Mouse (Mus musculus) kidney, embryonic 16.5 days (tissue): ENCODE results near the gene Ifi47. TPM values are rescaled to one million over a fixed set of nuclear protein-coding genes. Genes with fewer than 3 reads are reported as not detected.

ENCODE experiments used
- ATAC-seq: fragments of 200-750 bp; cut with Nextera tagmentation; 2 replicates; pipeline ENCODE4 v1.8.0; 2017; ENCODE audit warnings: moderate TSS enrichment; ENCODE audit not compliant: low FRiP score, low TSS enrichment
- H3K27ac ChIP-seq: fragments of 300-500 bp; sonication (generic); 2 replicates; pipeline ENCODE4 v1.5.1; 2014; ENCODE audit warnings: low read length
- H3K27me3 ChIP-seq: fragments of 300-500 bp; sonication (generic); 2 replicates; pipeline ENCODE4 v1.6.1; 2014; ENCODE audit warnings: low read length, control low read depth, mixed read lengths; ENCODE audit not compliant: insufficient read depth
- H3K36me3 ChIP-seq: fragments of 300-500 bp; sonication (generic); 2 replicates; pipeline ENCODE4 v1.6.1; 2014; ENCODE audit warnings: low read length, control low read depth, mixed read lengths; ENCODE audit not compliant: insufficient read depth
- H3K4me1 ChIP-seq: fragments of 300-500 bp; sonication (generic); 2 replicates; pipeline ENCODE4 v1.6.1; 2014; ENCODE audit warnings: low read length, control low read depth, mixed read lengths; ENCODE audit not compliant: insufficient read depth
- H3K4me2 ChIP-seq: fragments of 300-500 bp; sonication (generic); replicated peaks from 2 replicates; pipeline ENCODE4 v1.6.1; 2014; ENCODE audit warnings: low read depth, low read length
- H3K4me3 ChIP-seq: fragments of 300-500 bp; sonication (generic); 2 replicates; pipeline ENCODE4 v1.5.1; 2014; ENCODE audit warnings: mild to moderate bottlenecking, low read length
- H3K9ac ChIP-seq: fragments of 300-500 bp; sonication (generic); replicated peaks from 2 replicates; pipeline ENCODE4 v1.6.1; 2014; ENCODE audit warnings: low read length
- H3K9me3 ChIP-seq: fragments of 300-500 bp; sonication (generic); 2 replicates; pipeline ENCODE4 v1.6.1; 2016; ENCODE audit warnings: low read length, control low read depth
- WGBS: fragments of 180-500 bp; shearing (Covaris S2); extraction: QIAGEN DNeasy Blood & Tissue Kit; methylation state at CpG from one replicate; pipeline ENCODE4 v1.1.7; 2014; 5-methylcytosine and 5-hydroxymethylcytosine counted together
- polyA plus RNA-seq: library from polyadenylated mRNA; unstranded; fragments of >200 nt; fragmentation: Nextera tagmentation; extraction: Ambion mirVana; gene quantifications from 2 replicates; pipeline ENCODE4 v1.2.1, GENCODE M21; 2015

The Ifi47 gene
- polyA plus RNA-seq, 1 experiment from 2014 or later, result 2.6 TPM

DNA sequence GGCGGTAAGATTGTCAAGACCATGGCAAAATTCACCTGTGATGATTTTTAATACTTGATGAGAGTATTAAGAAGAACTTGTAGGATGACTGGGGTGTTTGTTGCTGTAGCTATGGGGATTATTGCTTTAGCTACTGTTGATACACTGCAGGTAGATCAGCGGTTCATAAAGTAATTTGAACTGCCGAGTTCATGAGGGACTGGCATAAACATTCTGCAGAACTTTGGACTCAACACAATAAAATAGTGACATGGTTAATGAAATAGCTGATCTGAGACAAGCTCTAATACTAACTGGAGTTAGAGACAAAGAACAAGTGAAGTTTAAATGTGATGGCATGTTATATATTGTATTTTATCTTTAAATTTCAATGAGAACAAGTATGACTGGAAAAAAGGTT is 2.3 kb downstream of the Ifi47 start:
- WGBS, result 72% methylated on average over 3 of the region's 3 CpGs
- Histone ChIP-seq H3K9me3 (no peaks in the 10 kb centered on the region), H3K9ac (no peak overlapping the region), H3K27me3 (no peaks in the 10 kb centered on the region), H3K27ac (no peak overlapping the region), H3K4me1 (0 out of 2 replicates have a peak, but pooled peaks cover 5% of the 10 kb centered on the region), H3K36me3 (no peaks in the 10 kb centered on the region), H3K4me3 (no peak overlapping the region), H3K4me2 (no peak overlapping the region)
- no peak for ATAC-seq

DNA sequence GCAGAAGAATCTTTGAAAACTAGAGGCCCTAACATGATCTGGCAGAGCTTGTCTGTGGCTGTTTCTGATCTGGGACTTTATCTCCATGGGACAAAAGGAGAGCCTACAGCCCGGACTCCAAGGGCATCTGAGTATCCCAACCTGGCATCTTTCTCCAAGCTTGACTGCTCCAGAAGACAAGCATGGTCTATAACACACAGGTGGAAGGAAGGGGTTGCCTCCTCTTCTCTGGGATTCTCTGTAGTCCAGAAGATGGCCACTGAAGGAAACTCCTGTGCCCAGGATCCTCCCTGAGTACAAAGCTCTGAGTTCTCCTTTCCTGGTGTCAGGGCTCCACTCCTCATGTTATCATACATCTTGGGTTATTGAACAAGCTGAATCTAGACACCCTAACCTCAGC is 4.2 kb downstream of the Ifi47 start:
- Histone ChIP-seq H3K9ac (no peak overlapping the region), H3K4me1 (peaks cover 11% of the 10 kb centered on the region; the same call in 1 of the 2 replicates), H3K27ac (no peak overlapping the region), H3K4me3 (no peak overlapping the region), H3K9me3 (no peaks in the 10 kb centered on the region), H3K4me2 (no peak overlapping the region), H3K36me3 (no peaks in the 10 kb centered on the region), H3K27me3 (no peaks in the 10 kb centered on the region)
- no peak for ATAC-seq
- WGBS, result 70% methylated on average over 1 of the region's 1 CpGs

GRCm38 (mm10) chr11:49081356-49081755 is 5.0 kb downstream of the Ifi47 start:
- WGBS, result 69% methylated on average over 4 of the region's 4 CpGs
- H3K9ac ChIP-seq, result no peak overlapping the region

DNA sequence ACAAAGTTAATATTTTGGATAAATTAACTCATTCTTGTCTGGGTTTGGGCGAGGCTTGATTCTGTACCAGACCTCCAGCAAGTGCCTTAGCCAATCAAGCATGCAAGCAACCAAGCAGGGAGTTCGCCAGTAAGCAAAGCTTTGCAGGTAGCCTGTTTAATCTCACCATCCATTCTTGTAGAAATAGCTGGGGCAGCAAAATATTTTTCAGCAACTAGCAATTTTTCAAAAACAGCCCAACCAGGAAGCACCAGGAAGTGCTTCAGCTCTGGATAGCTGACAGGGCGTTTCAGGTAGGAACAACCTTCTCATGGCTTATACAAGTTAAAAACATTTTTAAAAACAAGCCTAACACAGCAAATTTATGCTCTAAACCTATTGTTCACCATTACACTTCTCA is 5.5 kb downstream of the Ifi47 start:
- Histone ChIP-seq H3K9ac (no peak overlapping the region), H3K27me3 (no peaks in the 10 kb centered on the region), H3K4me3 (no peak overlapping the region), H3K4me2 (no peak overlapping the region), H3K9me3 (no peaks in the 10 kb centered on the region), H3K27ac (no peak overlapping the region), H3K36me3 (no peaks in the 10 kb centered on the region), H3K4me1 (peaks cover 11% of the 10 kb centered on the region; the same call in 1 of the 2 replicates)
- ATAC-seq, result no peak
- WGBS, result 66% methylated on average over 3 of the region's 3 CpGs

More at GRCm38 (mm10) chr11:49081356-49081755, 5.0 kb downstream of the Ifi47 start:
- Histone ChIP-seq H3K36me3 (no peaks in the 10 kb centered on the region), H3K27ac (no peak overlapping the region), H3K4me3 (no peak overlapping the region), H3K27me3 (no peaks in the 10 kb centered on the region), H3K9me3 (no peaks in the 10 kb centered on the region), H3K4me2 (no peak overlapping the region), H3K4me1 (peaks cover 11% of the 10 kb centered on the region; the same call in 1 of the 2 replicates)
- ATAC-seq, result no peak

DNA sequence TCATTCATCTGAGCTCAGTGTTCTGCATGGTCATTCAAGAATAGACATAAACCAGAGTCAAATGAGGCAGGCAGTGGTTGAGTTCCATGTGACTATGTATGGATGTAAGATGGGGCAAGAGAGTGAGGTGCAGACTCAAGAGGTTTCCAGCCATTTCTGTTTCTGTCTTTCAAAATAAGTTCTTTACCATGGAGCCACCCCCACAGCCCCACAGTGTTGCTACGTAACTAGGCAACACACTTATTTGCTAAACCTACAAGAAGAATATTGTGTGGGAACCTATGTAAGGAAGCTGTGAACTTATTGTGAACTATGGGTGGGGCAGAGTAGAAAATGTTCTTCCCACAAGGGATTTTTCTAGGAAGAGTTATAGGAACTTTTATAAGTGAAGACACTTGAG is 6.8 kb downstream of the Ifi47 start:
- Histone ChIP-seq H3K4me1 (peaks cover 13% of the 10 kb centered on the region; the same call in 1 of the 2 replicates), H3K27ac (no peak overlapping the region), H3K4me2 (no peak overlapping the region), H3K36me3 (no peaks in the 10 kb centered on the region), H3K9me3 (no peaks in the 10 kb centered on the region), H3K4me3 (no peak overlapping the region), H3K27me3 (no peaks in the 10 kb centered on the region), H3K9ac (no peak overlapping the region)
- no peak for ATAC-seq
- 82% methylated on average over 1 of the region's 1 CpGs for WGBS

DNA sequence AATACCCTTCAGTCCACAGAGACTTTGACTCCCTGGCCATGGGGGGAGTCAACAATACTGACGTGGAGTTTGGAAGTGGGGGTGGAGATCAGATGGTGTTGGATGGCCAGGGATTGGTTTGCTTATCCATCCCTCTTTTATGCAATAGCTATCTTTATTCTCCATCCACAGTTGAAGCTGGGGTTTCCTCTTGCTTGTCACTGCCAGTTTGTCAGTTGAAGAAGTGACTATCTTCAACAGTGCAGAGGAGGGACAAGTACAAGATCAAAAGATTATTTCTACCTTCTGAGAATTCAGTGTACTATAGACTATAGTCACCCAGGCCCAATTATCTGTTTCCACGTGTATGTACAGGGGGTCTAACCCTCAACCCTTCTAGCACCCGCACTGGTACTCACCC is 7.4 kb downstream of the Ifi47 start:
- peaks cover 16% of the 10 kb centered on the region; the same call in 1 of the 2 replicates for H3K4me1 ChIP-seq
- no peak for ATAC-seq

DNA sequence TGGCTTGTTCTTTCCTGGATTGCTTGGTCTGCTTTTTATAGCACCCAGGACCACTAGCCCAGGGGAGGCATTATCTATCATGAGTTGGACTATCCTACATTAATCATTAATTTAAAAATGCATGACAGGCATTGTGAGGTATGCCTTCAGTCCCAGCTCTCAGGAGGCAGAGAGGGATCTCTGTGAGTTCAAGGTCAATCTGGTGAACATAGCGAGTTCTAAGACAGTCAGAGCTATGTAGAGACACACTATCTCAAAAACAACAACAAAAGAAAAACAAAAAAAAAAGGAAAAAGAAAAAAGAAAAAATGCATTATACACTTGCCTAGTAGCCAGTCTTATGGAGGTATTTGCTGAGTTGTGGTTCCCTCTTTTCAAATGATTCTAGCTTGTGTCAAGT is 8.0 kb downstream of the Ifi47 start:
- no peak overlapping the region for H3K4me3 ChIP-seq
- 63% methylated on average over 1 of the region's 1 CpGs for WGBS
- no peak overlapping the region for H3K4me2 ChIP-seq
- no peaks in the 10 kb centered on the region for H3K36me3 ChIP-seq
- ATAC-seq, result no peak
- H3K27ac ChIP-seq, result 0 out of 2 replicates have a peak overlapping the region, but pooled peaks have one; percentile 32
- peaks cover 16% of the 10 kb centered on the region; the same call in 1 of the 2 replicates for H3K4me1 ChIP-seq
- H3K9me3 ChIP-seq, result no peaks in the 10 kb centered on the region
- H3K9ac ChIP-seq, result no peak overlapping the region
- H3K27me3 ChIP-seq, result no peaks in the 10 kb centered on the region

More for the DNA sequence above, 7.4 kb downstream of the Ifi47 start:
- Histone ChIP-seq H3K27ac (no peak overlapping the region), H3K9me3 (no peaks in the 10 kb centered on the region), H3K4me3 (no peak overlapping the region), H3K4me2 (no peak overlapping the region), H3K36me3 (no peaks in the 10 kb centered on the region), H3K27me3 (no peaks in the 10 kb centered on the region), H3K9ac (no peak overlapping the region)
- WGBS, result 75% methylated on average over 3 of the region's 3 CpGs

- WGBS, result 39% methylated on average over 3 of the region's 3 CpGs
- peaks cover 16% of the 10 kb centered on the region; the same call in 1 of the 2 replicates for H3K4me1 ChIP-seq
- H3K9me3 ChIP-seq, result no peaks in the 10 kb centered on the region
- H3K36me3 ChIP-seq, result no peaks in the 10 kb centered on the region
- ATAC-seq, result no peak
- no peak overlapping the region for H3K9ac ChIP-seq
- H3K27me3 ChIP-seq, result no peaks in the 10 kb centered on the region
- H3K4me2 ChIP-seq, result no peak overlapping the region
- H3K27ac ChIP-seq, result 0 out of 2 replicates have a peak overlapping the region, but pooled peaks have one; percentile 32
- no peak overlapping the region for H3K4me3 ChIP-seq
These were observed 8.5 kb downstream of the Ifi47 start for GRCm38 (mm10) chr11:49084875-49085274.

GRCm38 (mm10) chr11:49086858-49087361 is 10.5 kb downstream of the Ifi47 start:
- Histone ChIP-seq H3K9me3 (no peaks in the 10 kb centered on the region), H3K27ac (no peak overlapping the region), H3K27me3 (no peaks in the 10 kb centered on the region), H3K4me3 (no peak overlapping the region), H3K36me3 (no peaks in the 10 kb centered on the region), H3K4me2 (no peak overlapping the region), H3K9ac (no peak overlapping the region), H3K4me1 (peaks cover 10% of the 10 kb centered on the region; the same call in 1 of the 2 replicates)
- WGBS, result 80% methylated on average over 6 of the region's 6 CpGs
- no peak for ATAC-seq

- H3K4me3 ChIP-seq, result peak overlapping the region; percentile 7
- H3K27ac ChIP-seq, result no peak overlapping the region
- H3K9ac ChIP-seq, result no peak overlapping the region
- H3K36me3 ChIP-seq, result no peaks in the 10 kb centered on the region
- no peaks in the 10 kb centered on the region for H3K9me3 ChIP-seq
- H3K27me3 ChIP-seq, result no peaks in the 10 kb centered on the region
- peak; percentile 85; the same call in 1 of the 2 replicates for ATAC-seq
- 31% methylated on average over 22 of the region's 22 CpGs for WGBS
- H3K4me2 ChIP-seq, result peak overlapping the region; percentile 45
- H3K4me1 ChIP-seq, result peaks cover 10% of the 10 kb centered on the region; the same call in 1 of the 2 replicates
These were observed 11.6 kb downstream of the Ifi47 start for GRCm38 (mm10) chr11:49087830-49088616.
